Mouse (Mus musculus) stomach, postnatal 0 days (tissue): ENCODE data around the gene Brd9. TPM values are rescaled to one million over a fixed set of nuclear protein-coding genes. Genes with fewer than 3 reads are reported as not detected.

Experiments
- ATAC-seq: fragments of 200-750 bp; cut with Nextera tagmentation; 2 replicates; pipeline ENCODE4 v1.8.0; 2017; ENCODE audit not compliant: low FRiP score, low TSS enrichment
- DNase-seq: peaks from one replicate; pipeline ENCODE4 v3.0.0-alpha.2; 2016; ENCODE audit warnings: low spot score
- H3K27ac ChIP-seq: fragments of 300-500 bp; sonication (generic); replicated peaks from 2 replicates; pipeline ENCODE4 v1.5.1; 2014; ENCODE audit warnings: mild to moderate bottlenecking, control low read depth
- H3K27me3 ChIP-seq: fragments of 300-500 bp; sonication (generic); 2 replicates; pipeline ENCODE4 v1.6.1; 2014; ENCODE audit warnings: low read length; ENCODE audit not compliant: control insufficient read depth, insufficient read depth
- H3K36me3 ChIP-seq: fragments of 300-500 bp; sonication (generic); 2 replicates; pipeline ENCODE4 v1.6.1; 2014; ENCODE audit warnings: low read length, mixed read lengths; ENCODE audit not compliant: control insufficient read depth, insufficient read depth
- H3K4me1 ChIP-seq: fragments of 300-500 bp; sonication (generic); replicated peaks from 2 replicates; pipeline ENCODE4 v1.6.1; 2014; ENCODE audit warnings: antibody characterized with exemption; ENCODE audit not compliant: control insufficient read depth, insufficient read depth
- H3K4me2 ChIP-seq: fragments of 300-500 bp; sonication (generic); replicated peaks from 2 replicates; pipeline ENCODE4 v1.6.1; 2014; ENCODE audit warnings: low read depth, mild to moderate bottlenecking, control low read depth, moderate library complexity
- H3K4me3 ChIP-seq: fragments of 300-500 bp; sonication (generic); 2 replicates; pipeline ENCODE4 v1.5.1; 2014; ENCODE audit warnings: low read depth, low read length, control low read depth
- H3K9ac ChIP-seq: fragments of 300-500 bp; sonication (generic); 2 replicates; pipeline ENCODE4 v1.6.1; 2014; ENCODE audit warnings: mild to moderate bottlenecking, low read length, control low read depth, mixed read lengths
- H3K9me3 ChIP-seq: fragments of 300-500 bp; sonication (generic); 2 replicates; pipeline ENCODE4 v1.6.1; 2016; ENCODE audit warnings: low read length; ENCODE audit not compliant: control insufficient read depth
- CTCF ChIP-seq: IDR thresholded peaks from 2 replicates; pipeline ENCODE4 v1.5.1; 2016; ENCODE audit warnings: antibody characterized with exemption, low read depth, mild to moderate bottlenecking, moderate library complexity
- EP300 ChIP-seq: optimal IDR thresholded peaks from 2 replicates; pipeline ENCODE3; 2016; ENCODE audit warnings: antibody characterized with exemption
- WGBS: fragments of 180-500 bp; shearing (Covaris S2); extraction: QIAGEN DNeasy Blood & Tissue Kit; methylation state at CpG from one replicate; pipeline ENCODE4 v1.1.7; 2014; 5-methylcytosine and 5-hydroxymethylcytosine counted together
- microRNA-seq: library from miRNA; unstranded; fragments of <30 nt; microRNA quantifications from one replicate; pipeline ENCODE4, GENCODE M21; 2016
- polyA plus RNA-seq: library from polyadenylated mRNA; unstranded; fragments of >200 nt; fragmentation: Nextera tagmentation; extraction: Ambion mirVana; gene quantifications from 2 replicates; pipeline ENCODE4 v1.2.1, GENCODE M21; 2015

The Brd9 gene
- polyA plus RNA-seq, 1 experiment from 2014 or later, result 21.7 TPM

- Histone ChIP-seq H3K27ac (peak within 1 kb of the TSS; percentile 81), H3K9me3 (no peaks in the 10 kb centered on the region), H3K36me3 (no peaks in the 10 kb centered on the region), H3K27me3 (no peaks in the 10 kb centered on the region; the same call in 1 of the 2 replicates), H3K9ac (peak within 1 kb of the TSS; percentile 65), H3K4me2 (peak within 1 kb of the TSS; percentile 96), H3K4me3 (peak within 1 kb of the TSS; percentile 60), H3K4me1 (0 out of 2 replicates have a peak, but pooled peaks cover 2% of the 10 kb centered on the region)
- WGBS, result 1% methylated on average over 55 of the region's 56 CpGs
- ATAC-seq, result peak; percentile 99
- peak; percentile 95 for DNase-seq
- TF ChIP-seq EP300 (no peak), CTCF (no peak)
Measured at GRCm38 (mm10) chr13:74008948-74009718, 71.5 kb downstream of the Brd9 start, which contains the start of gene Tppp. TSS of gene Tppp (plus strand) at chr13:74009407.

- H3K36me3 ChIP-seq, result no peaks in the 10 kb centered on the region
- H3K9me3 ChIP-seq, result no peaks in the 10 kb centered on the region
- 0 out of 2 replicates have a peak, but pooled peaks cover 2% of the 10 kb centered on the region for H3K4me1 ChIP-seq
- ATAC-seq (no peak), DNase-seq (peak; percentile 48)
- peak overlapping the region; percentile 58 for H3K9ac ChIP-seq
- no peaks in the 10 kb centered on the region; the same call in 1 of the 2 replicates for H3K27me3 ChIP-seq
- peak overlapping the region; percentile 63 for H3K27ac ChIP-seq
- H3K4me3 ChIP-seq, result peak overlapping the region; percentile 60
- peak overlapping the region; percentile 96 for H3K4me2 ChIP-seq
- WGBS, result 1% methylated on average over 55 of the region's 55 CpGs
- TF ChIP-seq CTCF (no peak), EP300 (no peak)
Measured at GRCm38 (mm10) chr13:74009791-74010614, 72.4 kb downstream of the Brd9 start.

Small RNA genes lying within 50 kb of the gene (microRNA-seq; reads per million reads assigned to microRNA genes)
- gene Gm25197, result not detected

Other genes starting within 250 kb of the Brd9 start
- 8.8 and 9.2 TPM in 2 replicates for gene Slc6a19, start 232.9 kb upstream of the Brd9 start, polyA plus RNA-seq
- gene Slc12a7, start 204.7 kb upstream of the Brd9 start, polyA plus RNA-seq, result 17.9 and 19.0 TPM in 2 replicates
- 4.5 and 4.7 TPM in 2 replicates for gene Nkd2, start 90.2 kb upstream of the Brd9 start, polyA plus RNA-seq
- gene Trip13, start within 50 bp of the Brd9 start, polyA plus RNA-seq, result 9.1 and 11.0 TPM in 2 replicates
- gene Zdhhc11, start 26.0 kb downstream of the Brd9 start, polyA plus RNA-seq, result not detected in 2 replicates
- 3.0 and 3.4 TPM in 2 replicates for gene Tppp, start 71.6 kb downstream of the Brd9 start, polyA plus RNA-seq
- 4.4 and 4.9 TPM in 2 replicates for gene Cep72, start 124.5 kb downstream of the Brd9 start, polyA plus RNA-seq
- 1.3 TPM in 2 replicates for gene Slc9a3, start 183.6 kb downstream of the Brd9 start, polyA plus RNA-seq